Mouse (Mus musculus) intestine, postnatal 0 days (tissue): ENCODE measurements around the gene Xpnpep1. TPM values are rescaled to one million over a fixed set of nuclear protein-coding genes. Genes with fewer than 3 reads are reported as not detected.

ENCODE experiments used
- ATAC-seq: fragments of 200-750 bp; cut with Nextera tagmentation; 2 replicates; pipeline ENCODE4 v1.8.0; 2017; ENCODE audit warnings: mild to moderate bottlenecking, moderate TSS enrichment, moderate library complexity
- H3K27ac ChIP-seq: fragments of 300-500 bp; sonication (generic); 2 replicates; pipeline ENCODE4 v1.5.1; 2014; ENCODE audit warnings: mild to moderate bottlenecking, low read depth, low read length, moderate library complexity
- H3K27me3 ChIP-seq: fragments of 300-500 bp; sonication (generic); replicated peaks from 2 replicates; pipeline ENCODE4 v1.6.1; 2014; ENCODE audit warnings: low read length, mixed read lengths; ENCODE audit not compliant: control insufficient read depth, insufficient read depth
- H3K36me3 ChIP-seq: fragments of 300-500 bp; sonication (generic); 2 replicates; pipeline ENCODE4 v1.6.1; 2014; ENCODE audit warnings: mild to moderate bottlenecking, moderate library complexity; ENCODE audit not compliant: control insufficient read depth, insufficient read depth
- H3K4me1 ChIP-seq: fragments of 300-500 bp; sonication (generic); replicated peaks from 2 replicates; pipeline ENCODE4 v1.6.1; 2014; ENCODE audit warnings: antibody characterized with exemption, low read length, mixed read lengths; ENCODE audit not compliant: control insufficient read depth, insufficient read depth
- H3K4me2 ChIP-seq: fragments of 300-500 bp; sonication (generic); replicated peaks from 2 replicates; pipeline ENCODE4 v1.6.1; 2014; ENCODE audit warnings: low read depth, mild to moderate bottlenecking, moderate library complexity
- H3K4me3 ChIP-seq: fragments of 300-500 bp; sonication (generic); 2 replicates; pipeline ENCODE4 v1.5.1; 2014; ENCODE audit warnings: low read depth, low read length
- H3K9ac ChIP-seq: fragments of 300-500 bp; sonication (generic); 2 replicates; pipeline ENCODE4 v1.6.1; 2014; ENCODE audit warnings: mild to moderate bottlenecking, low read depth, low read length
- H3K9me3 ChIP-seq: fragments of 300-500 bp; sonication (generic); 2 replicates; pipeline ENCODE4 v1.6.1; 2016; ENCODE audit warnings: mixed run types; ENCODE audit not compliant: control insufficient read depth
- CTCF ChIP-seq: sonication (generic); IDR thresholded peaks from 2 replicates; pipeline ENCODE4 v1.5.1; 2016; ENCODE audit warnings: low read depth, mild to moderate bottlenecking, control low read depth, antibody characterized with exemption, moderate library complexity
- WGBS: fragments of 180-500 bp; shearing (Covaris S2); extraction: QIAGEN DNeasy Blood & Tissue Kit; methylation state at CpG from one replicate; pipeline ENCODE4 v1.1.7; 2014; 5-methylcytosine and 5-hydroxymethylcytosine counted together
- polyA plus RNA-seq: library from polyadenylated mRNA; unstranded; fragments of >200 nt; fragmentation: Nextera tagmentation; extraction: Ambion mirVana; gene quantifications from 2 replicates; pipeline ENCODE4 v1.2.1, GENCODE M21; 2015

Gene Xpnpep1
- polyA plus RNA-seq, 1 experiment from 2014 or later, result 333 TPM

DNA sequence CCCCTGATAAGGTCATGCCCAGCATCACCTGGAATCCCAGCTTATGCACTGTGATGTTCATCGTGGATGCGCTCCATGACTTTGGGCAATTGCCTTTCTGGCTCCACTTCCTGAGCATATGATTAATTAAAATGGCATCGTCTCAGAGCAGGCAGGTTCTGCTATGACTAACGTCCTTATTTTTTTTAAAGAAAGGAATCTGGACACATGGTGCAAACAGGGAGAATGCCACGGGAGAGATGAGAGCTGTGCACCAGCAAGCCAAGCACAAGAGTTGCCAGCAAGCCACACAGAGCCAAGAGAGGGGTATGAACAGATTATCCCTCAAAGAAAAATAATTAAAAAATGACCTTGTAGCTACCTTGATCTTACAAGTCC, 1.1 kb upstream of the Xpnpep1 start:
- Histone ChIP-seq H3K4me1 (peaks cover 10% of the 10 kb centered on the region), H3K27me3 (no peaks in the 10 kb centered on the region), H3K36me3 (no peaks in the 10 kb centered on the region), H3K9me3 (no peaks in the 10 kb centered on the region), H3K9ac (no peak overlapping the region), H3K4me2 (no peak overlapping the region; the same call in 1 of the 2 replicates), H3K27ac (no peak overlapping the region), H3K4me3 (no peak overlapping the region)
- ATAC-seq, result no peak
- WGBS, result 67% methylated on average over 5 of the region's 5 CpGs
- no peak for TF ChIP-seq CTCF

DNA sequence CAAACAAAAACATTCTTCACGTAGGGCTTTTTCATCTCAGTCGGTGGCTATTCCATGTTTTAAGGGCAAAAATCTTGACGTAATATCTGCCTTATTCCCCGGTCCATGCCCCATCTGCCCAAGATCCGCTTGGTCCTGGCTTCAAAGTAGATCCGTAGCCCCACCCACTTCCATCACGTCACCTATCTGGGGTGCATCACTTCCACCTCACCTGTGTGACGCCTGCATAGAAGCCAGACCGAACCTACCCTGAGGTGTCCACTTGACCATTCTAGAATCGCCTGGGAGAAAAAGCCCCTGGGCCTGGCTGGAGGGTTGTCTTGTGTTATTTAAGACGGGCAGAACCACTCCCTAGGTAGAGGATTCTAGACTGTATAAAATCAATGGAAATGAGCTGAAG, 924 bp downstream of the Xpnpep1 start:
- peak overlapping the region; percentile 69 for H3K4me2 ChIP-seq
- no peaks in the 10 kb centered on the region for H3K27me3 ChIP-seq
- H3K9ac ChIP-seq, result 0 out of 2 replicates have a peak overlapping the region, but pooled peaks have one; percentile 96
- ATAC-seq, result 0 out of 2 replicates have a peak, but pooled peaks have one; percentile 12
- no peak for TF ChIP-seq CTCF
- no peaks in the 10 kb centered on the region for H3K36me3 ChIP-seq
- H3K4me3 ChIP-seq, result peak overlapping the region; percentile 91
- peaks cover 10% of the 10 kb centered on the region for H3K4me1 ChIP-seq
- H3K27ac ChIP-seq, result peak overlapping the region; percentile 91
- no peaks in the 10 kb centered on the region for H3K9me3 ChIP-seq
- WGBS, result 40% methylated on average over 11 of the region's 11 CpGs

DNA sequence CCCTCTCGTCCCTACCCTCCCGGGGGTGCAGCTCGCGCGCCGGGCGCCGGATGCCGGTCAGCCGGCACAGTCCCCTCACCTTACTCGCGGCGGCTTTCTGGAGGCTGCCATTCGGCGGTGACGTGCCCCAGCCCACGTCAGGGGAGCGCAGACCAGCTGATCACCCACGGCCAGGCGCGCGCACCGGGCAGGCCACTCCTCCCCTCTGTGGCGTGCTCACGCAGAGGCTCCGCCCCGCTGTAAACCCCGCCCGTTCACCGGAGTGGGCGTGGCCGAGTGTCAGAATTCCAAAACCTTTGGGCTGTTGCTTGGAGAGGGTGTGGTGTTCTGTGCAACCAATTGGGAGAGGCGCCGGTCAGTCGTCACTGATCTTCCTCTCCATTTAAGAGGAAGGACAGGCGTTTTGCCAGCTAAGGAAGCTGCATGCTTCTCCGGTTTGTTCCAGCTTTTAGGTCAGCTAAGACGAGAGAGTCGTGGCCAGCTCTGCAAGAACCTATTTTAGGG, 1.5 kb downstream of the Xpnpep1 start:
- Histone ChIP-seq H3K27ac (peak overlapping the region; percentile 91), H3K4me2 (peak overlapping the region; percentile 69), H3K9ac (peak overlapping the region; percentile 96), H3K36me3 (no peaks in the 10 kb centered on the region), H3K4me1 (peaks cover 13% of the 10 kb centered on the region), H3K27me3 (no peaks in the 10 kb centered on the region), H3K9me3 (no peaks in the 10 kb centered on the region), H3K4me3 (peak overlapping the region; percentile 91)
- peak; percentile 97 for ATAC-seq
- under 1% methylated on average over 39 of the region's 39 CpGs for WGBS
- no peak for TF ChIP-seq CTCF

DNA sequence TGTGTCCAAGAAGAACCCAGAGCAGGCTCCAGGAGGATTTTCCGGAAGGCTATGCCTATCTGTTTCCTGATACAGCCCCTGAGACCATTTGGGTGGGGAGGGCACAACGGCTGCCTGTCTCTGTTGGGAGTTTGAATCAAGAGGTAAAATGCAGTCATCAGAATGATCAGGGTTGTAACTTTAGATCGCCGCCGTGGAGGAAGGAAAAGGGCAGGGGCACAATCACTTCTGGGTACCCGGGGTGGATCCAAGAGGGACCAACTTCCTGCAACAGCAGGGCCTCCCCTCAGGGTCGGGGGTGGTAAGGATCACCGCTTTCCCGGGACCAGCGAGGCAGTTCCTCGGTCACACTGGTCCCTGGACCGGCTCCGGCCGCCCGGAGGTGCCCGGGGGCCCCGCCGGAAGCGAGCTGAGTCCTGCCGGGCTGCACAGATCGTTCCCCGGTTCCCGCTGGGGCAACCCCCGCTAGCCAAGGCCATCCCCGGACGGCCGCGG, 2.0 kb downstream of the Xpnpep1 start:
- 1% methylated on average over 28 of the region's 28 CpGs for WGBS
- Histone ChIP-seq H3K9me3 (no peaks in the 10 kb centered on the region), H3K9ac (peak overlapping the region; percentile 96), H3K27ac (peak overlapping the region; percentile 91), H3K27me3 (no peaks in the 10 kb centered on the region), H3K36me3 (no peaks in the 10 kb centered on the region), H3K4me1 (peaks cover 16% of the 10 kb centered on the region), H3K4me2 (peak overlapping the region; percentile 69), H3K4me3 (peak overlapping the region; percentile 91)
- TF ChIP-seq CTCF, result no peak
- peak; percentile 66 for ATAC-seq

DNA sequence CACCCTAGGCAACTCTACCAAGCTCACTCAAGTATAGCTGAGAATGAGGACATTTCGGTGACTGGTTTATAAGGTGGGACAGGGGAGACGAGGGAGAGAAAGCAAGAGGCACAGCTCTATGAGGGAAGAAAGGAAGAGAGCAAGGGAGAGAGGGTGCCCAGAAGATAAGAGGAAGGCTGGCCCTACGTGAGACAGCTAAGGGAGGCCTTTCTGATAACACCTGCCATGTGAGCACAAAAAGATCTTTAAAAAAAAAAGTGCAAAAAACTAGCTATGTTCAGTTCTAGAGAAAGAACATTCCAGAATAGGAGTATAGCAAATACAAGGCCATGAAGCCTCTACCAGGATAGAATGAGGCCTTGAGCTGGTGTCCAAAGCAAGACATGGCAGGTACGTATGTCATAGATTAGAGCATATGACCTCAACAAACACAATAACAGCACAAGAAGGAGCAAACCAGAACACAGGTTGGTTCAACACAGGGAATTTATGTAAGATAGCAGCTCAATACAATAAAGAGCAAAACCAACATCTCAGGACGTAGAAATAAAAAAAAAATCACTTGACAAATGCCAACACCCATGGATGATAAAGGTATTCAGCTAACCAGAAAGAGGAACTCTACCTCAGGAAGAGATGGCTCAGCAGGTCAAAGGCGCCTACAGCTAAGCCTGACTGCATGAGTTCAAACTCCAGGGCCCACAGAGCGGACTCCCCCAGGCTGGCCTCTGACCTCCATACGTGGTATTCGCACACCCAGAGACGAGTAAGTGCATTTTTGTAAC, 6.7 kb downstream of the Xpnpep1 start:
- peak overlapping the region; percentile 80 for H3K27ac ChIP-seq
- no peak for ATAC-seq
- H3K27me3 ChIP-seq, result no peaks in the 10 kb centered on the region
- peaks cover 16% of the 10 kb centered on the region for H3K4me1 ChIP-seq
- no peaks in the 10 kb centered on the region for H3K9me3 ChIP-seq
- H3K36me3 ChIP-seq, result peaks cover 8% of the 10 kb centered on the region
- no peak overlapping the region; the same call in 1 of the 2 replicates for H3K4me2 ChIP-seq
- no peak overlapping the region for H3K4me3 ChIP-seq
- no peak overlapping the region for H3K9ac ChIP-seq
- WGBS, result 52% methylated on average over 10 of the region's 10 CpGs
- TF ChIP-seq CTCF, result no peak

DNA sequence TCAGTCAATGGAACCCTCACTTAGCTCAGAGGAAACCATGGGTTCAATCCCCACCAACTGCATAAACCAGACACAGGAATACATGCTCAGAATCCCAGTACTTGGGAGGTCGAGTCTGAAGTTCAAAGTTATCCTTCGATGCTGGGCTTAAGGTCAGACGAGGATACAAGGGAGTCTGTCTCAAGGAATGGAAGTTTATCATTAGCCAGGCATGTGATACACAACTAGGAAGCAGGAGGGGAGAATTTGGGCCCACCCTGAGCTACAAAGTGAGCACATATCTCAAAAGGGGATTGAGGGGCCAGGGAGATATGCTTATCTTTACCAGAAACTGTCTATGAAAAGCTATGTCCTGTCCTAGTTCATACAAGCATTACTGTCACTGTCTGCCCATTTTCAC, 7.4 kb downstream of the Xpnpep1 start:
- peak; percentile 48 for ATAC-seq
- Histone ChIP-seq H3K4me2 (no peak overlapping the region), H3K4me1 (peaks cover 15% of the 10 kb centered on the region), H3K27ac (peak overlapping the region; percentile 80), H3K9me3 (no peaks in the 10 kb centered on the region), H3K4me3 (no peak overlapping the region), H3K9ac (no peak overlapping the region), H3K27me3 (no peaks in the 10 kb centered on the region), H3K36me3 (peaks cover 8% of the 10 kb centered on the region)
- TF ChIP-seq CTCF, result no peak
- WGBS, result 31% methylated on average over 3 of the region's 3 CpGs
